Mouse (Mus musculus) embryonic facial prominence, embryonic 15.5 days (tissue): ENCODE results near the gene Pdia3. TPM values are rescaled to one million over a fixed set of nuclear protein-coding genes. Genes with fewer than 3 reads are reported as not detected.
A peak's percentile ranks its signal among the peaks of the same experiment; 100 is the strongest.
"Not testable (repeated sequence)": the region's sequence is repeated elsewhere in the genome, so short reads cannot be mapped to it uniquely, and the experiment has no call there.

ENCODE experiments used
- ATAC-seq: fragments of 200-750 bp; cut with Nextera tagmentation; 2 replicates; pipeline ENCODE4 v1.8.0; 2017; ENCODE audit warnings: low read depth, moderate TSS enrichment; ENCODE audit not compliant: insufficient number of reproducible peaks, low FRiP score, low TSS enrichment
- H3K27ac ChIP-seq: fragments of 300-500 bp; sonication (generic); replicated peaks from 2 replicates; pipeline ENCODE4 v1.5.1; 2015; ENCODE audit warnings: mild to moderate bottlenecking, inconsistent platforms
- H3K27me3 ChIP-seq: fragments of 300-500 bp; sonication (generic); 2 replicates; pipeline ENCODE4 v1.6.1; 2015; ENCODE audit warnings: inconsistent platforms
- H3K36me3 ChIP-seq: fragments of 300-500 bp; sonication (generic); 2 replicates; pipeline ENCODE4 v1.6.1; 2015; ENCODE audit warnings: mild to moderate bottlenecking, inconsistent platforms
- H3K4me1 ChIP-seq: fragments of 300-500 bp; sonication (generic); 2 replicates; pipeline ENCODE4 v1.6.1; 2015; ENCODE audit warnings: inconsistent platforms
- H3K4me2 ChIP-seq: fragments of 300-500 bp; sonication (generic); replicated peaks from 2 replicates; pipeline ENCODE4 v1.6.1; 2015; ENCODE audit warnings: mild to moderate bottlenecking, inconsistent platforms
- H3K4me3 ChIP-seq: fragments of 300-500 bp; sonication (generic); replicated peaks from 2 replicates; pipeline ENCODE4 v1.5.1; 2015; ENCODE audit warnings: mild to moderate bottlenecking, inconsistent platforms
- H3K9ac ChIP-seq: fragments of 300-500 bp; sonication (generic); 2 replicates; pipeline ENCODE4 v1.6.1; 2015; ENCODE audit warnings: inconsistent platforms
- H3K9me3 ChIP-seq: fragments of 300-500 bp; sonication (generic); replicated peaks from 2 replicates; pipeline ENCODE4 v1.6.1; 2016; ENCODE audit warnings: inconsistent platforms
- WGBS: fragments of 180-500 bp; shearing (Covaris S2); methylation state at CpG from one replicate; pipeline ENCODE4 v1.1.7; 2015; 5-methylcytosine and 5-hydroxymethylcytosine counted together
- polyA plus RNA-seq: library from polyadenylated mRNA; unstranded; fragments of >200 nt; fragmentation: Nextera tagmentation; extraction: Ambion mirVana; gene quantifications from 2 replicates; pipeline ENCODE4 v1.2.1, GENCODE M21; 2015

Pdia3 gene
- 751 and 770 TPM in 2 replicates for polyA plus RNA-seq

GRCm38 (mm10) chr2:121413387-121414042, at the start of gene Pdia3, which contains the start of gene Catsper2:
Gene Pdia3 (plus strand): TSS chr2:121413775.
Gene Catsper2 (minus strand): TSS chr2:121413792.
- peak within 1 kb of the TSS; percentile 82 for H3K4me3 ChIP-seq
- no peaks in the 10 kb centered on the region for H3K27me3 ChIP-seq
- peak within 1 kb of the TSS; percentile 95 for H3K27ac ChIP-seq
- peaks cover 13% of the 10 kb centered on the region; the same call in 1 of the 2 replicates for H3K36me3 ChIP-seq
- peak within 1 kb of the TSS; percentile 66 for H3K4me2 ChIP-seq
- H3K9me3 ChIP-seq: no peaks in the 10 kb centered on the region
- WGBS: under 1% methylated on average over 68 of the region's 68 CpGs
- peaks cover 31% of the 10 kb centered on the region for H3K4me1 ChIP-seq
- ATAC-seq: peak; percentile 100
- H3K9ac ChIP-seq: peak within 1 kb of the TSS; percentile 87

DNA sequence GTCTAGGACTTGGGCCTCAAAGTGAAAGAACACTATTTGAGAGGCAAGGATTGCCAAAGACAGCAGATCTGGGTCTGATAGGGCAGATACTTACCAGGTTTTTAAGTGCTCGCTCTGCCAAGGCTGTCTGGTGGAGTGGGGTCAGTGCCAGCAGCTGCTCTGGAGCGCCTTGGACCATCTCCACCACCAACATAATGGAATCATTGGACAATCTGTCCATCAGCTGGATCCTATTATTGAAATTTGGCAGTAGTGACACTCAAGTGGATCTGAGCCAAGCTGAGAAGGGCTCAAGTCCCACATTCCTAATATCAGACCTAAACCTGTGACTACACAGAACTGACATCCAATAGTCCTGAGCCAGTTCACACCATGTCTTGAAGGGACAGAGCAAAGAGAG, 44.7 kb upstream of the Pdia3 start:
- WGBS: 67% methylated on average over 2 of the region's 2 CpGs
- Histone ChIP-seq H3K36me3 (no peaks in the 10 kb centered on the region), H3K27me3 (no peaks in the 10 kb centered on the region), H3K9ac (no peak overlapping the region), H3K27ac (no peak overlapping the region), H3K4me1 (no peaks in the 10 kb centered on the region), H3K4me3 (no peak overlapping the region), H3K4me2 (no peak overlapping the region), H3K9me3 (no peaks in the 10 kb centered on the region)
- no peak for ATAC-seq

DNA sequence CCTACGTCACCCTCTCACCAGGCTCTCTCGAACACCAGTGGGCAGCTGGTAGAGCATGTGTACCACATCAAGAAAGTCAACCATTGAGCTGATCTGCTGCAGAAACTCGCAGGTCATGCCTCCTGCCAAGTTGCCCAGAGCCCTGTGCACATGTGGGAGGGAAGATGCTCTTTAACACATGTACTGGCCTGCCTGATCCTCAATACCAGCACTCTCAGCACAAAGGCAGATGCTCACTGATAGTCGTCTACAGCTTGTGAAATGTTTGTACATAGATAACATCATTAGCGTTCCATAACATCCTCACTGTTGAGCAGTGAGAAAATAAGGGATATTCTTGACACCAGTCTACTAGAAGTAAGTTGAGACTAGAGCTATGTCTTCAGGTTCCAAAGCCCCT, 42.7 kb upstream of the Pdia3 start:
- H3K36me3 ChIP-seq: no peaks in the 10 kb centered on the region
- 69% methylated on average over 5 of the region's 5 CpGs for WGBS

GRCm38 (mm10) chr2:121372266-121372665, 41.3 kb upstream of the Pdia3 start:
- H3K27ac ChIP-seq: no peak overlapping the region
- WGBS: 68% methylated on average over 3 of the region's 3 CpGs
- no peaks in the 10 kb centered on the region for H3K27me3 ChIP-seq
- H3K9ac ChIP-seq: no peak overlapping the region
- H3K9me3 ChIP-seq: no peaks in the 10 kb centered on the region
- no peak overlapping the region for H3K4me3 ChIP-seq
- no peak overlapping the region for H3K4me2 ChIP-seq
- no peaks in the 10 kb centered on the region for H3K36me3 ChIP-seq
- H3K4me1 ChIP-seq: peaks cover 8% of the 10 kb centered on the region; the same call in 1 of the 2 replicates
- ATAC-seq: no peak

More for the DNA sequence above, 42.7 kb upstream of the Pdia3 start:
- Histone ChIP-seq H3K27me3 (no peaks in the 10 kb centered on the region), H3K9me3 (no peaks in the 10 kb centered on the region), H3K27ac (no peak overlapping the region), H3K9ac (no peak overlapping the region), H3K4me1 (no peaks in the 10 kb centered on the region), H3K4me3 (no peak overlapping the region), H3K4me2 (no peak overlapping the region)
- no peak for ATAC-seq

GRCm38 (mm10) chr2:121374766-121375165, 38.8 kb upstream of the Pdia3 start:
- Histone ChIP-seq H3K4me2 (no peak overlapping the region), H3K27me3 (no peaks in the 10 kb centered on the region), H3K4me3 (no peak overlapping the region), H3K9ac (no peak overlapping the region), H3K36me3 (no peaks in the 10 kb centered on the region), H3K9me3 (no peaks in the 10 kb centered on the region), H3K4me1 (peaks cover 11% of the 10 kb centered on the region; the same call in 1 of the 2 replicates), H3K27ac (no peak overlapping the region)
- WGBS: 41% methylated on average over 2 of the region's 2 CpGs
- no peak for ATAC-seq

- ATAC-seq: not testable (repeated sequence)
These were observed 26.5 kb upstream of the Pdia3 start, which contains the start of gene Strc for GRCm38 (mm10) chr2:121386961-121387575. Gene Strc (minus strand): TSS chr2:121387168.

DNA sequence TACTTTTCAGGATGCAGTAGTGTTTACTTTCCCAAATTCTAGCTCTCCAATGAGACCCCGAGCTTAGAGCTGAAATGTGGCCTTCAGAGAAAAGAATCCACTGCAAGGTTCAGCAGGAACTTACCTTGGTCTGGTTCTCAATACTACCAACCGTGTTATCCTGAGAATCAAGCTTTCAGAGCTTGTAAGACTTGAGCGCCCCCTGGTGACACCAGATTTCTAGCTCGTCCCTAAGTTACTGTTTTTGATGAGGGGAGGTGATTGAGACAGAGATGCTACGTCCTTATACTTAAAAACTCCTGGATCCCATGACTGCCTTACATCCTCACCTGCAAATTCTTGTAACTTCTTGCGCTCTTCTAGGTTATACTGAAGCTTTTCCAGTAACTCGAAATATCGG, 17.0 kb upstream of the Pdia3 start:
- no peaks in the 10 kb centered on the region for H3K36me3 ChIP-seq
- ATAC-seq: no peak
- no peak overlapping the region for H3K27ac ChIP-seq
- H3K4me2 ChIP-seq: no peak overlapping the region
- H3K27me3 ChIP-seq: no peaks in the 10 kb centered on the region
- H3K4me1 ChIP-seq: no peaks in the 10 kb centered on the region
- no peaks in the 10 kb centered on the region for H3K9me3 ChIP-seq
- H3K9ac ChIP-seq: no peak overlapping the region
- 14% methylated on average over 8 of the region's 8 CpGs for WGBS
- no peak overlapping the region for H3K4me3 ChIP-seq

More at GRCm38 (mm10) chr2:121386961-121387575, 26.5 kb upstream of the Pdia3 start, which contains the start of gene Strc:
- WGBS: 90% methylated on average over 17 of the region's 17 CpGs
- not testable (repeated sequence) for H3K9ac ChIP-seq, H3K36me3 ChIP-seq, H3K27me3 ChIP-seq, H3K4me2 ChIP-seq, H3K4me3 ChIP-seq, H3K27ac ChIP-seq, H3K9me3 ChIP-seq, H3K4me1 ChIP-seq

- H3K9ac ChIP-seq: no peak overlapping the region
- no peak for ATAC-seq
These were observed 10.3 kb upstream of the Pdia3 start for GRCm38 (mm10) chr2:121403296-121403695.

GRCm38 (mm10) chr2:121408160-121408559, 5.4 kb upstream of the Pdia3 start:
- ATAC-seq: no peak
- no peaks in the 10 kb centered on the region for H3K27me3 ChIP-seq
- 32% methylated on average over 4 of the region's 4 CpGs for WGBS

More at GRCm38 (mm10) chr2:121403296-121403695, 10.3 kb upstream of the Pdia3 start:
- H3K27ac ChIP-seq: no peak overlapping the region
- no peaks in the 10 kb centered on the region for H3K27me3 ChIP-seq
- no peaks in the 10 kb centered on the region for H3K9me3 ChIP-seq
- H3K4me2 ChIP-seq: no peak overlapping the region
- H3K4me3 ChIP-seq: no peak overlapping the region
- H3K36me3 ChIP-seq: no peaks in the 10 kb centered on the region
- no peaks in the 10 kb centered on the region for H3K4me1 ChIP-seq

DNA sequence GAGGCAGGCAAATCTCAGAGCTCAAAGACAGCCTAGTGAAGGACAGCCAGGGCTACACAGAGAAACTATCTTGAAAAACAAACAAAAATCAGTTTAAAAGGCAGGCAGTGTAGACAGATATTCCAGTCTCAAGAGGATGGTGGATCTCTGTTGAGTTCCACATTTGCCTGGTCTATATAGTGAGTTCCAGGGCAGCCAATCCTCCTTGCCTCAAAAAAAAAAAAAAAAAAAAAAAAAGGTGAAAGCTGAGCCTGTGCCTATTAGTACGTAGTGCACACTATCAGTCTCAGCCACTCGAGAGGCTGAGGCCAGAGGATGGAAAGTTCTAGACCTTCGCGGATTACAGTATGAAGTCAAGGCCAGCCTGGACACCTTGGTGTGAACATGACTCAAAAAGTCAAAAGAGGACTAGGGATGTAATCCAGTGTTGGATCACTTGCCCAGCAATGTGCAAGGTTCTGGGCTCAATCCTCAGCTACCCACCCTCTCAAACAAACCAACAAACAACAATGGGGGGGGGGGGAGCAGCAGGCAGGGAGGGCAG, 660 bp upstream of the Pdia3 start:
- peak overlapping the region; percentile 95 for H3K27ac ChIP-seq
- ATAC-seq: no peak
- no peaks in the 10 kb centered on the region for H3K27me3 ChIP-seq
- H3K36me3 ChIP-seq: peaks cover 10% of the 10 kb centered on the region; the same call in 1 of the 2 replicates
- H3K4me3 ChIP-seq: peak overlapping the region; percentile 82
- peaks cover 31% of the 10 kb centered on the region for H3K4me1 ChIP-seq
- peak overlapping the region; percentile 87 for H3K9ac ChIP-seq
- 4% methylated on average over 4 of the region's 4 CpGs for WGBS
- H3K9me3 ChIP-seq: no peaks in the 10 kb centered on the region
- peak overlapping the region; percentile 66 for H3K4me2 ChIP-seq

More at GRCm38 (mm10) chr2:121408160-121408559, 5.4 kb upstream of the Pdia3 start:
- H3K4me1 ChIP-seq: peaks cover 6% of the 10 kb centered on the region; the same call in 1 of the 2 replicates
- H3K4me3 ChIP-seq: no peak overlapping the region
- H3K27ac ChIP-seq: no peak overlapping the region
- no peaks in the 10 kb centered on the region for H3K9me3 ChIP-seq
- H3K4me2 ChIP-seq: no peak overlapping the region
- H3K9ac ChIP-seq: no peak overlapping the region
- H3K36me3 ChIP-seq: no peaks in the 10 kb centered on the region

DNA sequence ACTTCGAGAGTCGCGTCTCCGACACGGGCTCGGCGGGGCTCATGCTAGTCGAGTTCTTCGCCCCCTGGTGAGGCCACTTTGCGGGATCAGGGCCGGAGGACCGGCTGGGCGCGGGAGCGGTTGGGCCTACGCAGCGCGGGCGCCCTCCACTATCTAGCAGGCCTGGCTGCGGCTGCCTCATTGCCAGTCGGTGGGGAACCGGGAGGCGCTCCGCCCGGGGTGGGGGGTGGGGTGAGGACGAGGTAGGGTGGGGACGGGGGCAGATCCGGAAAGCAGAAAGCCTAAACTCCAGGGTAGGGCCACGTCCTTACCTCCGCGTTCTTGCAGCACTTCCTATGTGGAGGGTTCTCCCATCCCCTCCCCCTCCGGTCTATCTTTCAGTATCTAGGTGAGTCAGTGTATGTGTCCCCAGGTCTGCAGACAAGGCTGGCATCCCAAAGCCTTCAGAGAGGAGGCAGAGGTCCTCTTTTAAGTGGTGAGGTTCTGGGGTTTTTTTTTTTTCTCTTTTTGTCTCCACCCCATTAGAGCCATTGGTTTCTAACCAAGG, 637 bp downstream of the Pdia3 start:
- Histone ChIP-seq H3K9me3 (no peaks in the 10 kb centered on the region), H3K4me3 (peak overlapping the region; percentile 82), H3K27me3 (no peaks in the 10 kb centered on the region), H3K9ac (peak overlapping the region; percentile 87), H3K36me3 (peaks cover 19% of the 10 kb centered on the region), H3K27ac (peak overlapping the region; percentile 95), H3K4me1 (peaks cover 31% of the 10 kb centered on the region), H3K4me2 (peak overlapping the region; percentile 66)
- ATAC-seq: peak; percentile 51; the same call in 1 of the 2 replicates
- WGBS: under 1% methylated on average over 32 of the region's 32 CpGs
